Mouse (Mus musculus) kidney, postnatal 0 days (tissue): ENCODE results near the gene Sos2. TPM values are rescaled to one million over a fixed set of nuclear protein-coding genes. Genes with fewer than 3 reads are reported as not detected.

Experiments
- ATAC-seq: fragments of 200-750 bp; cut with Nextera tagmentation; replicated peaks from 2 replicates; pipeline ENCODE4 v1.8.0; 2017; ENCODE audit warnings: low read depth, moderate number of reproducible peaks, moderate TSS enrichment, moderate library complexity; ENCODE audit not compliant: low FRiP score
- DNase-seq: peaks from one replicate; pipeline ENCODE4 v3.0.0-alpha.2; 2016; ENCODE audit warnings: low spot score
- H3K27ac ChIP-seq: fragments of 300-500 bp; sonication (generic); 2 replicates; pipeline ENCODE4 v1.5.1; 2014; ENCODE audit warnings: mild to moderate bottlenecking
- H3K27me3 ChIP-seq: fragments of 300-500 bp; sonication (generic); 2 replicates; pipeline ENCODE4 v1.6.1; 2014; ENCODE audit warnings: low read length, mixed read lengths; ENCODE audit not compliant: insufficient read depth
- H3K36me3 ChIP-seq: fragments of 300-500 bp; sonication (generic); 2 replicates; pipeline ENCODE4 v1.6.1; 2014; ENCODE audit warnings: low read length, mixed read lengths; ENCODE audit not compliant: insufficient read depth
- H3K4me1 ChIP-seq: fragments of 300-500 bp; sonication (generic); replicated peaks from 2 replicates; pipeline ENCODE4 v1.6.1; 2014; ENCODE audit warnings: antibody characterized with exemption, low read length, mixed read lengths; ENCODE audit not compliant: insufficient read depth
- H3K4me2 ChIP-seq: fragments of 300-500 bp; sonication (generic); 2 replicates; pipeline ENCODE4 v1.6.1; 2014; ENCODE audit warnings: mild to moderate bottlenecking, low read length, moderate library complexity, mixed read lengths
- H3K4me3 ChIP-seq: fragments of 300-500 bp; sonication (generic); replicated peaks from 2 replicates; pipeline ENCODE4 v1.5.1; 2014; ENCODE audit warnings: low read depth, low read length
- H3K9ac ChIP-seq: fragments of 300-500 bp; sonication (generic); 2 replicates; pipeline ENCODE4 v1.6.1; 2014; ENCODE audit warnings: low read depth, low read length
- H3K9me3 ChIP-seq: fragments of 300-500 bp; sonication (generic); replicated peaks from 2 replicates; pipeline ENCODE4 v1.6.1; 2016; ENCODE audit warnings: low read length, inconsistent platforms, mixed read lengths
- CTCF ChIP-seq: IDR thresholded peaks from 2 replicates; pipeline ENCODE4 v1.5.1; 2016; ENCODE audit warnings: antibody characterized with exemption, low read depth, mild to moderate bottlenecking, moderate library complexity
- WGBS: fragments of 180-500 bp; shearing (Covaris S2); extraction: QIAGEN DNeasy Blood & Tissue Kit; methylation state at CpG from one replicate; pipeline ENCODE4 v1.1.7; 2014; 5-methylcytosine and 5-hydroxymethylcytosine counted together
- polyA plus RNA-seq: library from polyadenylated mRNA; unstranded; fragments of >200 nt; fragmentation: Nextera tagmentation; extraction: Ambion mirVana; gene quantifications from 2 replicates; pipeline ENCODE4 v1.2.1, GENCODE M21; 2015

Gene Sos2
- polyA plus RNA-seq, 1 experiment from 2014 or later, result 8.4 TPM

DNA sequence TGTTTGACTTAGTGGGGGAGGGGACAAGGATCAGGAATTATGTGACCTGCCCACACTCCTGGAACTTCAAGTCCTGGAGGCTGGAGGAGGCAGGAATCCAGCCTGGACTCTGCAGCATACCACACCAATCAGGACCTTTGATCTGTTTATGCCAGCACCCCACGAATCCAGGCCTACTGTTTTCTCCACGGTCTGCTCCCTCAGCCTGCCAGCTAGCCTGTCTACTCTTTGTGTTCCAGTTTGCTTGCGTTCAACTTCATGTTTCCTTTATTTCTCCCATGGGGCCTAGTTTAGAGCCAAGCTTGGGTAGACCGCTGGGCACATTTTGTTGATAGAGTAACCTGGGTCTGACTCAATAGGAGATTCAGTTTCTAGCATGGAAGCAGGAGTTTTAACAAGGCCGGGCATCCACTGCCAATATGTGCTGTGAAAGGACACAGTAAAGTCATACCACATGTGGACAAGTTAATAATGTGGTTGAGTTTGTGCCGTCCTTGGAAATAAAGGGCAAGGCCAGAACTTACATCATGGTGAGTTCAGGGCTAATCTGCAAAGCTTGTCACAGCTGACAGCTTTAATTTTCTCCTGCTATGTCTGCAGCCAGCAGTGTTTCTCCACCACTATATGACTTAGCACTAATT is 125.3 kb downstream of the Sos2 start:
- Histone ChIP-seq H3K4me2 (no peak overlapping the region), H3K27ac (peak overlapping the region; percentile 73), H3K36me3 (no peaks in the 10 kb centered on the region), H3K9me3 (no peaks in the 10 kb centered on the region), H3K27me3 (no peaks in the 10 kb centered on the region), H3K4me1 (no peaks in the 10 kb centered on the region), H3K4me3 (no peak overlapping the region), H3K9ac (no peak overlapping the region)
- DNase-seq, result no peak
- peak; percentile 79 for ATAC-seq
- no peak for TF ChIP-seq CTCF
- 41% methylated on average over 6 of the region's 6 CpGs for WGBS

DNA sequence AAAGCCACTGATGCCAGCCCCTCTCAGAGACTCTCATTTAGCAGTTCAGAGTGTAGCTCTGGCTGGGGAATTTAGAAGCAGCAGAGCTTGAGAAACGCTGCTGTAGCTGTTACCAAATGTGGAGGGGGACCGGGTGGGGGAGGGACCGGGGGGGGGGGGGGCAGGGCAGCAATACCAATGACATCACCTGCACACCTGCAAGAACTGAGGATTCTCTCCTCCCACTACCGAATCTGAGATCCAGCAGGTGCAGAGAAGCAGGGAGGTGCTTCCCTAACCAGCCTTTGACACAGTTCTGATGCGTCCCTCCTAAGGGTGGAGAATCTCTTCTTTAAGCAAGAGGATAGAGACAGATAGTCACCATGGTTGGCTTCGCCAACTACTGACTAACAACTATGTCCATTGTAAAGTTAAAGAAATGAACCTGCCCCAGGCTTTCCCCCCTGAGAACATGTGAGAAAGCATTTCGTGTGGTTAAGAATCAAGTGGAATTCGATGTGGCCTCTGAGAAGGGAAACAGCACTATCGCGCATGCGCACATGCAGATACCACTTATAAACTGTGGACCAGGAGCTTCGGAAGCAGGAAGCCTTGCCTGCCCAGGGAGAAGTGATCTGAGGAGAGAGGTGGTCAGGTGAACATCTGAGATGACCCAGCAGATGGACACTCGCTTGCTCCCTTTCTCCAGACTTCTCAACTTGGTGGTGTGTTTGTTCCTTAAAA is 136.0 kb downstream of the Sos2 start:
- Histone ChIP-seq H3K27ac (no peak overlapping the region), H3K4me1 (peaks cover 6% of the 10 kb centered on the region; the same call in 1 of the 2 replicates), H3K4me3 (no peak overlapping the region), H3K9me3 (no peaks in the 10 kb centered on the region), H3K9ac (no peak overlapping the region), H3K27me3 (no peaks in the 10 kb centered on the region), H3K4me2 (no peak overlapping the region), H3K36me3 (no peaks in the 10 kb centered on the region)
- no peak for TF ChIP-seq CTCF
- 77% methylated on average over 13 of the region's 13 CpGs for WGBS
- no peak for DNase-seq
- no peak for ATAC-seq

DNA sequence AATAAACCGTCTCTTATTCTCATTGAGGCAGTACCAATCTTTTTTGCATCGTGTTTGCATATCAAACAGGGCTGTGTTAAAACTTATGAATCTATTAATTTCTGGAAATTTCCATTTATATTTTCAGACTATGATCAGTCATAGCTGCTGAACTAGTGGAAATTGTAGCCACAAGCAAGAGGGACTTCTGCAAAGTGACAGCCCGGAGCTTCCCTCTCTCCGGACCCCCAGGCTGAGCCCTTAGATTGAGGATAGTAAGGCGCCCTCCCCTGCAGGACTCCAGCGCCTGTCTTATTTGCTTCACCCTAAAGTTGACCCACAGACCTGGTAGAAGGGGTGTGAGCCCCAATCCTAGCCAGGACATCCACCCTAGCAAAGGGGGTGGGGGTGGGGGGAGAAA is 136.7 kb downstream of the Sos2 start:
- Histone ChIP-seq H3K9me3 (no peaks in the 10 kb centered on the region), H3K27ac (no peak overlapping the region), H3K9ac (no peak overlapping the region), H3K36me3 (no peaks in the 10 kb centered on the region), H3K27me3 (no peaks in the 10 kb centered on the region), H3K4me2 (no peak overlapping the region), H3K4me1 (peaks cover 6% of the 10 kb centered on the region; the same call in 1 of the 2 replicates), H3K4me3 (no peak overlapping the region)
- 84% methylated on average over 6 of the region's 6 CpGs for WGBS
- DNase-seq, result no peak
- no peak for TF ChIP-seq CTCF
- ATAC-seq, result no peak

DNA sequence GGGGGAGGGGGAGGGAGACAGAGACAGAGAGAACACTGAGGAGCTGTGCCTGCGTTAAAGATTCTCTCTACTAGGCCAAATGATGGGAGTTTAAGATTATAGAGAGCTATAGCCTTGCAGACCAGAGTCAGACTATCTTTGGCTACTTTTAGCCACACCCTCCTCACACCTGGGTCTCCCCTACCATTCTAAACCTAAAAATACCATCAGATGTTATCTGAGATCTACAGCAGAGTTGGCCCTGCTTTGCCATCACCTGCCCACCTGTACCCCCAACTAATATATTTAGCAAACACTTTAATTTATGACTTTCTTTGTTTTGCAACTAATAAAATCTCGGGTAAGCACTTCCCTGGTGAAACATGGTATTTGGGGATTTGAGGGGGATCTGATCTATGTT is 137.1 kb downstream of the Sos2 start:
- Histone ChIP-seq H3K9me3 (no peaks in the 10 kb centered on the region), H3K27me3 (no peaks in the 10 kb centered on the region), H3K4me3 (no peak overlapping the region), H3K27ac (no peak overlapping the region), H3K4me2 (no peak overlapping the region), H3K9ac (no peak overlapping the region), H3K36me3 (no peaks in the 10 kb centered on the region), H3K4me1 (peaks cover 6% of the 10 kb centered on the region; the same call in 1 of the 2 replicates)
- ATAC-seq (no peak), DNase-seq (no peak)
- WGBS, result 61% methylated on average over 2 of the region's 2 CpGs
- no peak for TF ChIP-seq CTCF

DNA sequence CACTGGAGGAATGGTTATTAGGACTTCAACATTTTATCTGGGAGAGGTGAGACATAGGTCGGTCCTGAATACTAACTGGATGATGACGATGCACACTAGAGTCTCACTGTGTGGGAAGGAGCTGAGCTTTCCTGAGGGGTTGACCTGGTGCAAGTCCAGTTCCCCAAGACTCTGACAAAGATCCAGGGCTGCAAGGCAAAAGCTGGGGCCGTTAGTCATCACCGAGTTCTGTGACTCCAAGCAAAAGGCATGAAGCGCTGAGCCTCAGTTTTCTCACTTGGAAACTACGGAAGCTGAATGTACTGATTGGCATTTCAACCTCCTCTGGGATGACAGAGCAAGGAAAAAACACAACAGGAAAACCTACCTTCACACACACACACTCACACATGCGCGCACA is 139.3 kb downstream of the Sos2 start:
- H3K27me3 ChIP-seq, result no peaks in the 10 kb centered on the region
- DNase-seq (no peak), ATAC-seq (no peak)
- TF ChIP-seq CTCF, result no peak
- H3K4me1 ChIP-seq, result peaks cover 26% of the 10 kb centered on the region
- no peak overlapping the region for H3K4me2 ChIP-seq
- no peak overlapping the region for H3K27ac ChIP-seq
- H3K9ac ChIP-seq, result no peak overlapping the region
- no peak overlapping the region for H3K4me3 ChIP-seq
- no peaks in the 10 kb centered on the region for H3K36me3 ChIP-seq
- whole genome bisulfite sequencing, result 88% methylated on average over 8 of the region's 8 CpGs
- no peaks in the 10 kb centered on the region for H3K9me3 ChIP-seq

DNA sequence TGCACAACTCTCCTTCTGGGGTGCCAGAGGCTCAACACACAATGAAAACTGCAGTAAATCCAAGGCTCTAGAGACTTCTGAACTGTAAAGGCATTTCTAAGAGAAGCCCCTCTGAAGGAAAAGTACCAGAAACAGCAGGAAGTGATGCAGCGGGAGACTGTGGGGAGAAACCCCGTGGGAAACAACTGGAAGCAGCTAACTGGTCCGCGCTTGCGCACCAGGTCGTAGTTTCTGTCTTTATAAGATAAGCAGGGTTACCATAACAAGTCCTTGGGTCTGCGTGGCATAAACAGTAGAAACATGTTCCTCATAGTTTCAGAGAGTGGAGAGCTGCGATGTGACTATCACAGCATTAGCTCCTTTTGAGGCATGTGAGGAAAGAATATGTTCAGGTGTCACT is 140.0 kb downstream of the Sos2 start:
- Histone ChIP-seq H3K4me2 (no peak overlapping the region), H3K27ac (0 out of 2 replicates have a peak overlapping the region, but pooled peaks have one; percentile 32), H3K9me3 (no peaks in the 10 kb centered on the region), H3K27me3 (no peaks in the 10 kb centered on the region), H3K36me3 (no peaks in the 10 kb centered on the region), H3K4me3 (no peak overlapping the region), H3K9ac (no peak overlapping the region), H3K4me1 (peaks cover 32% of the 10 kb centered on the region)
- DNase-seq (peak; percentile 65), ATAC-seq (no peak)
- WGBS, result 46% methylated on average over 8 of the region's 8 CpGs
- TF ChIP-seq CTCF, result no peak
